Mouse (Mus musculus) forebrain, embryonic 12.5 days (tissue): ENCODE measurements around the gene Pappa. TPM values are rescaled to one million over a fixed set of nuclear protein-coding genes. Genes with fewer than 3 reads are reported as not detected.
A peak's percentile ranks its signal among the peaks of the same experiment; 100 is the strongest.

ENCODE experiments used
- ATAC-seq: fragments of 200-750 bp; cut with Nextera tagmentation; 2 replicates; pipeline ENCODE4 v1.8.0; 2017; ENCODE audit warnings: moderate TSS enrichment; ENCODE audit not compliant: low FRiP score
- H3K27ac ChIP-seq: fragments of 300-500 bp; sonication (generic); 2 replicates; pipeline ENCODE4 v1.5.1; 2016; ENCODE audit warnings: mild to moderate bottlenecking
- H3K27me3 ChIP-seq: fragments of 300-500 bp; sonication (generic); 2 replicates; pipeline ENCODE4 v1.6.1; 2016; ENCODE audit warnings: mild to moderate bottlenecking
- H3K36me3 ChIP-seq: fragments of 300-500 bp; sonication (generic); replicated peaks from 2 replicates; pipeline ENCODE4 v1.6.1; 2016; ENCODE audit warnings: mild to moderate bottlenecking
- H3K4me1 ChIP-seq: fragments of 300-500 bp; sonication (generic); 2 replicates; pipeline ENCODE4 v1.6.1; 2016
- H3K4me2 ChIP-seq: fragments of 300-500 bp; sonication (generic); 2 replicates; pipeline ENCODE4 v1.6.1; 2016; ENCODE audit warnings: mild to moderate bottlenecking, moderate library complexity
- H3K4me3 ChIP-seq: fragments of 300-500 bp; sonication (generic); replicated peaks from 2 replicates; pipeline ENCODE4 v1.5.1; 2016; ENCODE audit warnings: mild to moderate bottlenecking
- H3K9ac ChIP-seq: fragments of 300-500 bp; sonication (generic); 2 replicates; pipeline ENCODE4 v1.6.1; 2016; ENCODE audit warnings: mild to moderate bottlenecking
- H3K9me3 ChIP-seq: fragments of 300-500 bp; sonication (generic); 2 replicates; pipeline ENCODE4 v1.6.1; 2016
- WGBS: fragments of 180-500 bp; shearing (Covaris S2); methylation state at CpG from one replicate; pipeline ENCODE4 v1.1.7; 2016; 5-methylcytosine and 5-hydroxymethylcytosine counted together
- polyA plus RNA-seq: library from polyadenylated mRNA; unstranded; fragments of >200 nt; fragmentation: Nextera tagmentation; extraction: Ambion mirVana; gene quantifications from 2 replicates; pipeline ENCODE4 v1.2.1, GENCODE M21; 2016

Pappa gene
- polyA plus RNA-seq, 1 experiment from 2014 or later, result 2.4 TPM

GRCm38 (mm10) chr4:65187236-65187635 lies 63.3 kb downstream of the Pappa start:
- H3K36me3 ChIP-seq, result no peaks in the 10 kb centered on the region
- WGBS, result 79% methylated on average over 2 of the region's 2 CpGs

GRCm38 (mm10) chr4:65187716-65188115 lies 63.7 kb downstream of the Pappa start:
- no peak overlapping the region for H3K27ac ChIP-seq
- no peaks in the 10 kb centered on the region for H3K9me3 ChIP-seq
- H3K4me2 ChIP-seq, result no peak overlapping the region
- peaks cover 3% of the 10 kb centered on the region for H3K4me1 ChIP-seq
- H3K36me3 ChIP-seq, result no peaks in the 10 kb centered on the region
- no peak for ATAC-seq
- no peak overlapping the region for H3K4me3 ChIP-seq
- no peaks in the 10 kb centered on the region for H3K27me3 ChIP-seq
- 89% methylated on average over 1 of the region's 1 CpGs for WGBS
- H3K9ac ChIP-seq, result no peak overlapping the region

More at GRCm38 (mm10) chr4:65187236-65187635, 63.3 kb downstream of the Pappa start:
- no peak for ATAC-seq
- H3K9ac ChIP-seq, result no peak overlapping the region
- no peaks in the 10 kb centered on the region for H3K27me3 ChIP-seq
- no peaks in the 10 kb centered on the region for H3K9me3 ChIP-seq
- no peak overlapping the region for H3K4me2 ChIP-seq
- H3K4me3 ChIP-seq, result no peak overlapping the region
- no peak overlapping the region for H3K27ac ChIP-seq
- peaks cover 6% of the 10 kb centered on the region for H3K4me1 ChIP-seq

- H3K27me3 ChIP-seq, result no peaks in the 10 kb centered on the region
- no peaks in the 10 kb centered on the region for H3K4me1 ChIP-seq
- H3K9me3 ChIP-seq, result no peaks in the 10 kb centered on the region
- 83% methylated on average over 6 of the region's 6 CpGs for WGBS
- no peak overlapping the region for H3K27ac ChIP-seq
- no peak for ATAC-seq
- H3K4me3 ChIP-seq, result no peak overlapping the region
- no peak overlapping the region for H3K4me2 ChIP-seq
- H3K36me3 ChIP-seq, result no peaks in the 10 kb centered on the region
- H3K9ac ChIP-seq, result no peak overlapping the region
These were observed 65.0 kb downstream of the Pappa start for GRCm38 (mm10) chr4:65188921-65189485.

GRCm38 (mm10) chr4:65192810-65193209 lies 68.8 kb downstream of the Pappa start:
- Histone ChIP-seq H3K4me3 (no peak overlapping the region), H3K36me3 (no peaks in the 10 kb centered on the region), H3K9me3 (no peaks in the 10 kb centered on the region), H3K27me3 (no peaks in the 10 kb centered on the region), H3K4me1 (no peaks in the 10 kb centered on the region), H3K4me2 (no peak overlapping the region), H3K9ac (no peak overlapping the region), H3K27ac (no peak overlapping the region)
- no peak for ATAC-seq
- 83% methylated on average over 3 of the region's 3 CpGs for WGBS

GRCm38 (mm10) chr4:65195971-65196370 lies 72.0 kb downstream of the Pappa start:
- Histone ChIP-seq H3K4me2 (no peak overlapping the region), H3K4me3 (no peak overlapping the region), H3K27me3 (no peaks in the 10 kb centered on the region), H3K36me3 (no peaks in the 10 kb centered on the region), H3K4me1 (no peaks in the 10 kb centered on the region), H3K9me3 (no peaks in the 10 kb centered on the region), H3K9ac (no peak overlapping the region), H3K27ac (no peak overlapping the region)
- no peak for ATAC-seq
- 73% methylated on average over 1 of the region's 1 CpGs for whole genome bisulfite sequencing

- H3K4me1 ChIP-seq, result no peaks in the 10 kb centered on the region
- H3K4me2 ChIP-seq, result no peak overlapping the region
- H3K27ac ChIP-seq, result no peak overlapping the region
- H3K27me3 ChIP-seq, result no peaks in the 10 kb centered on the region
- 81% methylated on average over 5 of the region's 5 CpGs for WGBS
- no peak overlapping the region for H3K4me3 ChIP-seq
- H3K9me3 ChIP-seq, result no peaks in the 10 kb centered on the region
- no peaks in the 10 kb centered on the region for H3K36me3 ChIP-seq
- ATAC-seq, result no peak
- no peak overlapping the region for H3K9ac ChIP-seq
These were observed 79.7 kb downstream of the Pappa start for GRCm38 (mm10) chr4:65203666-65204065.

GRCm38 (mm10) chr4:65205446-65205845 lies 81.5 kb downstream of the Pappa start:
- no peaks in the 10 kb centered on the region for H3K27me3 ChIP-seq
- WGBS, result 85% methylated on average over 2 of the region's 2 CpGs
- H3K4me2 ChIP-seq, result no peak overlapping the region
- H3K27ac ChIP-seq, result no peak overlapping the region
- H3K9me3 ChIP-seq, result no peaks in the 10 kb centered on the region
- H3K9ac ChIP-seq, result no peak overlapping the region
- H3K36me3 ChIP-seq, result no peaks in the 10 kb centered on the region
- no peak for ATAC-seq
- no peak overlapping the region for H3K4me3 ChIP-seq
- no peaks in the 10 kb centered on the region for H3K4me1 ChIP-seq

GRCm38 (mm10) chr4:65209369-65210015 lies 85.5 kb downstream of the Pappa start:
- Histone ChIP-seq H3K27me3 (no peaks in the 10 kb centered on the region), H3K4me1 (no peaks in the 10 kb centered on the region), H3K9me3 (no peaks in the 10 kb centered on the region), H3K4me2 (no peak overlapping the region), H3K4me3 (no peak overlapping the region), H3K9ac (no peak overlapping the region), H3K36me3 (no peaks in the 10 kb centered on the region), H3K27ac (no peak overlapping the region)
- WGBS, result 79% methylated on average over 3 of the region's 3 CpGs
- ATAC-seq, result no peak

- Histone ChIP-seq H3K4me1 (peaks cover 3% of the 10 kb centered on the region; the same call in 1 of the 2 replicates), H3K27me3 (no peaks in the 10 kb centered on the region), H3K4me3 (no peak overlapping the region), H3K27ac (no peak overlapping the region), H3K4me2 (no peak overlapping the region), H3K9me3 (no peaks in the 10 kb centered on the region), H3K36me3 (no peaks in the 10 kb centered on the region), H3K9ac (no peak overlapping the region)
- no peak for ATAC-seq
- 5% methylated on average over 3 of the region's 3 CpGs for WGBS
These were observed 92.7 kb downstream of the Pappa start for GRCm38 (mm10) chr4:65216682-65217081.

GRCm38 (mm10) chr4:65217651-65218364 lies 93.8 kb downstream of the Pappa start:
- Histone ChIP-seq H3K4me2 (no peak overlapping the region), H3K9ac (no peak overlapping the region), H3K4me3 (no peak overlapping the region), H3K36me3 (no peaks in the 10 kb centered on the region), H3K27me3 (no peaks in the 10 kb centered on the region), H3K4me1 (peaks cover 3% of the 10 kb centered on the region; the same call in 1 of the 2 replicates), H3K9me3 (no peaks in the 10 kb centered on the region), H3K27ac (no peak overlapping the region)
- 77% methylated on average over 9 of the region's 9 CpGs for WGBS
- ATAC-seq, result no peak

GRCm38 (mm10) chr4:65223901-65224300 lies 99.9 kb downstream of the Pappa start:
- ATAC-seq, result no peak
- 86% methylated on average over 4 of the region's 4 CpGs for WGBS
- no peak overlapping the region for H3K27ac ChIP-seq
- no peaks in the 10 kb centered on the region for H3K9me3 ChIP-seq
- no peak overlapping the region for H3K9ac ChIP-seq
- no peaks in the 10 kb centered on the region for H3K27me3 ChIP-seq
- no peaks in the 10 kb centered on the region for H3K4me1 ChIP-seq
- H3K4me3 ChIP-seq, result no peak overlapping the region
- H3K36me3 ChIP-seq, result no peaks in the 10 kb centered on the region
- H3K4me2 ChIP-seq, result no peak overlapping the region

- no peak overlapping the region for H3K9ac ChIP-seq
- peak; percentile 81 for ATAC-seq
- WGBS, result 2% methylated on average over 8 of the region's 8 CpGs
- H3K27me3 ChIP-seq, result peaks cover 9% of the 10 kb centered on the region; the same call in 1 of the 2 replicates
- H3K4me1 ChIP-seq, result peaks cover 24% of the 10 kb centered on the region
- peak overlapping the region; percentile 17; the same call in 1 of the 2 replicates for H3K4me2 ChIP-seq
- H3K36me3 ChIP-seq, result no peaks in the 10 kb centered on the region
- peak overlapping the region; percentile 70 for H3K27ac ChIP-seq
- no peak overlapping the region for H3K4me3 ChIP-seq
- H3K9me3 ChIP-seq, result no peaks in the 10 kb centered on the region
These were observed 114.6 kb downstream of the Pappa start for GRCm38 (mm10) chr4:65238540-65238998.
